Mouse (Mus musculus): ENCODE data around the gene Polr3e. TPM values are rescaled to one million over a fixed set of nuclear protein-coding genes. Genes with fewer than 3 reads are reported as not detected.
"Not testable (repeated sequence)": the region's sequence is repeated elsewhere in the genome, so short reads cannot be mapped to it uniquely, and the experiment has no call there.

Gene Polr3e
- total RNA-seq, 2 experiments from 2014 or later = 25.2 TPM

DNA sequence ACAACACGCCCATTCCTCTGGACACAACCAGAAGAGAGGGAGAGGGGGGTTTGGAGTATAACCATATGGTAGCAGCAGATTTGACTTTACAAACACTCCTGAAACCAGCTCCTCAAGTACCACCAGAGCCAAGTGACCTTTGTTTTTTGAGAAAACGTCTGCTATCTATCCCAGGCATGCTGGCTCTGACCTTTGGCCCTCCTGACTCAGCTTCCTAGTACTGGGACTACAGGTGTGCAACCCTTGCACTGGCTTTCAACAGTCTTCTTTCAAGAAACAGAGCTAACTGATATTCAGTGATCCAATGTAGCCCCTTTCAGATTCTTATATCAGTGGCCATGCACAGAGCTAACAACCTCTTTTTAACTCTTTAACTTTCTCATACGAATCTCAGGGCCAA lies 44.3 kb downstream of the Polr3e start:
- intact Hi-C loops (cut with DNase I) = no loop called here
- DNase-seq (ENCODE audit: low spot score in 2 of 2) = no peak

GRCm38 (mm10) chr7:120963126-120963525 lies 45.6 kb downstream of the Polr3e start:
- intact Hi-C loops (cut with DNase I) = no loop called here
- DNase-seq (ENCODE audit: low spot score in 2 of 2) = no peak

- no peak for DNase-seq (ENCODE audit: low spot score in 2 of 2)
- intact Hi-C loops (cut with DNase I) = no loop called here
Measured at GRCm38 (mm10) chr7:120969221-120969620, 51.7 kb downstream of the Polr3e start.

GRCm38 (mm10) chr7:120970112-120970511 lies 52.6 kb downstream of the Polr3e start:
- intact Hi-C loops (cut with DNase I) = no loop called here
- DNase-seq (ENCODE audit: low spot score in 2 of 2) = peak in 1 of 2 experiments; percentile 28

- intact Hi-C loops (cut with DNase I) = not testable (repeated sequence)
Measured at GRCm38 (mm10) chr7:120972471-120972870, 54.9 kb downstream of the Polr3e start.

GRCm38 (mm10) chr7:120974001-120974400 lies 56.5 kb downstream of the Polr3e start:
- intact Hi-C loops (cut with DNase I) = no loop called here
- DNase-seq (ENCODE audit: low spot score in 2 of 2) = no peak

More at GRCm38 (mm10) chr7:120972471-120972870, 54.9 kb downstream of the Polr3e start:
- not testable (repeated sequence) for DNase-seq (ENCODE audit: low spot score in 2 of 2)

DNA sequence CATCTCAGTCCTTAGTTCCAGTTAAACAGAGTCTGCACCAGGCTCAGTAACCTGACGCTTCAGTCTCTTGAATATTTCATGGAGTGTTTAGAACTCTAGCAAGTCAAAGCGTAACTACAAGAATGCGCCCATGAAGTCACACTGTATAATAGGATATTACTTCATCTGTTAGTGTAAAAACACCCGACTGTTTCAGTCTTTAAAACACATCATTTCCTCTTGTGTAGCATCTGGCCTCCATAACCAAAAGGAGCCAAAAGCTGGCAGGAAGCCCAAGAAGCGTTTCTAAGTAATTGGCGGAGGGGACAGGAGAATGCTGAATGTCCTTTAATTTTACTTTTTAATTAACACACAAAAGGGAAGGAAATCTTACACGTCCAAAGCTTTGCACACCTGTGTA lies 59.5 kb downstream of the Polr3e start:
- DNase-seq (ENCODE audit: low spot score in 2 of 2) = no peak
- intact Hi-C loops (cut with DNase I) = no loop called here

- DNase-seq (ENCODE audit: low spot score in 2 of 2) = no peak
- intact Hi-C loops (cut with DNase I) = no loop called here
Measured at GRCm38 (mm10) chr7:120980041-120980440, 62.5 kb downstream of the Polr3e start.

DNA sequence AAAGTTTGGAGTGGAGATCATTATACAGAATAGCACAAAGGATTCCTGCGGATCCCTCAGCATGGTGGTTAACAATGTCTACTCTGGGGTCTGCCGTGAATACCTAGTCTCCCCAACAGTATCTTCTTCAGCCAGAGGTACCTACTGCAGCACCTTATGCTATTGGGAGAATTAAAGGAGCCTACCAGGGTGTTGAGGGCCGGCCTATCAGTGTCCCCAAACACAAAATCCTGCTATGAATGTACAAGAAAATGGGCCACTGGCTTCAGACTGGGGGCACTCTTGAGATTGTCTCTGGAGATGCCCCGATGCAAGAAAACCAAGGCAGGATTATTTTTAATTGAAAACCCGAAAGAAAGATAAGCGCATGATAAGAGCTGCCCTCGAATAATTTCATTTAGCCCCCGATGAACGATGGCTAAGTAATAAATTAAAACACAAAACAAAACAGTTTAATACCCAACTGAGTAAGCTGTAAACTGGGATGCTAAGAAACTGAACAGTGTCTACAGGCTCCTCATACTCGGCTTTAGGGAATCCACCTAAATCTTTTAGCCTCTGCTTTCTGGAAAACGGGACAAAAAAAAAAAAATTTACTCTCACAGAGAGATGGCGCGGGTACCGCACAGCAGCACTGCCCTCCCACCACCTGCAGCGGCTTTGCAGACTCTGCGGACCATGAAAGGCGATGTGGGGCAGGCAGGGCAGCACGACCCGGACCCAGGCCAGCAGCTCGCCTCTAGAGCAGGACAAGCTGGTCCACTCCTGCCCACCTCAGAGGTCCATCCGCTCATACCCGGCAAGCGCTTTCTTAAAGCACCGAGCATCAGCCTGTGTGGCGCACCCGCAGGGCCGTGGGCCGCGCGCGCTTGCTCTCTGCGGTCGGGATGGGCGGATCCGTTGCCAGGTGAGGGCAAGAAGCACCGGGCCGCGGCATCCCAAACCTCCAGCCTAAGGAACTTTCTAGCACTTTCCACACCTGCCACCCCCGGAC lies 63.7 kb downstream of the Polr3e start:
- DNase-seq (ENCODE audit: low spot score in 2 of 2) = peak; percentile 27 to 30
- intact Hi-C loops (cut with DNase I) = no loop called here

DNA sequence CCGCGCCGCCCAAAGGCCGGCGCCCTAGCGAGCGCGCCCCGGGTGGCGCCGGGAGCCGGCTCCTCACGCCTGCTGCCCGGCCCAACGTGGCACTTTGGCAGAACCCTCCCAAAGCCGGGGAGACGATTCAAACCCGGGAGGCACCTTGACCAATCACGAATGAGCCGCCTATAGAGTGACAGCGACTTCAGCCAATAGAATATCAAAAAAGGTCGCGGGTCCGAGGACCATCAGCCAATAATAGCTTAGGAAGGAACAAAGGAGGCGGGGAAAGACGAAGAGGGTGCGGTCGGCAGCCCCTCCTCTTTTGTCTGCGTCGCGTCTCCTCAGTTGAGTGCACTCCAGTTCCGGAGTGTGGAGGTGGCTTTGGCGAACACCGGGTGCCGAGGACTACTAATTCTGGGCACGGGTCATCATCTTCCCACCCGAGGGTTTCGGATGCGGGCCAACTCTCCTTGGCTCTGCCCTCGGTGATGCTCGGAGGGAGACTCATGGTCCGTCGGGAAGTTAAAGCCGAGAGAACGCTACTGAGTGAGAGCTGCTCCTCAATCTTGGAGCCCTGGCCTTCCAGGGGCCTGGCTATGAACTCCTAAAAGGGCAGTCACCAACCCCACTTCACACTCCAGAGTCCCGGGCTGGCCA lies 64.8 kb downstream of the Polr3e start, which contains the start of the genes Cdr2 and Mfsd13b:
Gene Cdr2, minus strand, starts transcription at position 113 of the 642 bp plus-strand sequence.
Gene Mfsd13b, plus strand, starts transcription at position 310 of the 642 bp plus-strand sequence.
- DNase-seq (ENCODE audit: low spot score in 2 of 2) = peak; percentile 96 to 98
- intact Hi-C loops (cut with DNase I) = no loop called here

- DNase-seq (ENCODE audit: low spot score in 2 of 2) = no peak
- intact Hi-C loops (cut with DNase I) = no loop called here
Measured at GRCm38 (mm10) chr7:120982968-120983367, 65.4 kb downstream of the Polr3e start.

DNA sequence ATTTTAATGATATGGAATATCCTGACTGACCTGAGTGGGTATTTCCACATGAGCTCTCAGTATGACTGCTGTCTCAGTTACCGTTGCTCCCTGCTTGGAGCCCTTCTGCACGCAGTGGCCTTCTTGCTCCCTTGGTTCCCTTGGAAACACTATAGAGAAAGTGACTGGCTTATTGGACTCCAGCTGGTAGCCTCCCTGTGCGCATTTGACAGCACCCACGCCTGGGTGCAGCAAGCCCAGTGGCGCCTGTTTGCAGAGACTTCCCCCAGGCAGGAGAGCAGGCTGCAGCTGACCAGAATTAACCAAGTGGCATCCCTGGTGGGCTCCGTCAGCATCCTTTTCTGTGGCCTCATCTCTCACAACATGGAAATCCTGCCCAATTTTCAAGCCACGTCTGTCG lies 73.6 kb downstream of the Polr3e start:
- intact Hi-C loops (cut with DNase I) = no loop called here
- DNase-seq (ENCODE audit: low spot score in 2 of 2) = peak in 1 of 2 experiments; percentile 14

Other genes with a start within 250 kb of the Polr3e start
- not detected for gene Pdzd9, start 247.4 kb upstream of the Polr3e start, total RNA-seq (2021)
- gene Mosmo, start 240.1 kb upstream of the Polr3e start, total RNA-seq (2021) = 10 to 100 TPM; 70.4 to 83.7 TPM
- 10 to 100 TPM; 12.2 to 18.0 TPM for gene Vwa3a, start 178.4 kb upstream of the Polr3e start, total RNA-seq (2021)
- gene Gm5737, start 105.4 kb upstream of the Polr3e start, total RNA-seq (2021) = not detected
- gene Eef2k, start 74.9 kb upstream of the Polr3e start, total RNA-seq (2021) = 10 to 100 TPM; 28.6 to 30.7 TPM
- gene Cdr2, start 64.6 kb downstream of the Polr3e start, total RNA-seq (2021) = 1 to 10 TPM; 7.8 to 8.7 TPM
- gene Mfsd13b, start 64.8 kb downstream of the Polr3e start, total RNA-seq (2021) = under 1 TPM; 0.41 TPM
- gene Mettl9, start 116.7 kb downstream of the Polr3e start, total RNA-seq (2021) = 10 to 100 TPM; 90.8 to 93.0 TPM
- under 1 TPM; 0.28 to 0.48 TPM for gene Igsf6, start 156.8 kb downstream of the Polr3e start, total RNA-seq (2021)
- under 1 TPM; 0.27 to 0.57 TPM for gene Otoa, start 163.9 kb downstream of the Polr3e start, total RNA-seq (2021)

Measured in left cerebral cortex, postnatal 25 days (tissue).